Mouse (Mus musculus) CH12.LX (cell line): ENCODE measurements around the gene Rhoa. TPM values are rescaled to one million over a fixed set of nuclear protein-coding genes. Genes with fewer than 3 reads are reported as not detected.

Source experiments
- DNase-seq: peaks from one replicate; pipeline ENCODE4 v3.0.0-alpha.2; 2013; ENCODE audit errors: extremely low read depth
- H3K27ac ChIP-seq: 2 replicates; pipeline ENCODE4 v1.5.1; 2012; ENCODE audit warnings: low read depth, mild to moderate bottlenecking, control low read depth, moderate library complexity; ENCODE audit not compliant: insufficient read depth
- H3K27me3 ChIP-seq: replicated peaks from 2 replicates; pipeline ENCODE3; 2012; ENCODE audit warnings: inconsistent platforms
- H3K36me3 ChIP-seq, 2 experiments: replicated peaks in 1 of 2; 2 replicates each; pipeline versions ENCODE3 to v1.6.1; 2012; ENCODE audit warnings: inconsistent platforms in 1 of 2, low read length in 1 of 2, mild to moderate bottlenecking in 1 of 2, mixed read lengths in 1 of 2, moderate library complexity in 1 of 2; ENCODE audit not compliant: control insufficient read depth in 1 of 2, insufficient read depth in 1 of 2
- H3K4me1 ChIP-seq, 2 experiments: 2 replicates each; pipeline ENCODE4 v1.6.1; 2012; ENCODE audit warnings: inconsistent platforms in 1 of 2, moderate library complexity in 1 of 2; ENCODE audit not compliant: insufficient read depth in 2 of 2, control insufficient read depth in 1 of 2
- H3K4me2 ChIP-seq: 2 replicates; pipeline ENCODE4 v1.6.1; 2012; ENCODE audit warnings: low read depth, mild to moderate bottlenecking, control low read depth; ENCODE audit not compliant: poor library complexity, insufficient read depth, severe bottlenecking
- H3K4me3 ChIP-seq, 3 experiments: fragments of 150-350 bp in 1 of 3; sonication (generic) in 1 of 3; replicated peaks in 1 of 3; 2 replicates each; pipeline versions ENCODE3 to v1.5.1; 2011 to 2012; ENCODE audit warnings: low read depth in 2 of 3, low read length in 2 of 3, mild to moderate bottlenecking in 2 of 3, moderate library complexity in 2 of 3, control low read depth in 1 of 3, improper control_type of control experiment in 1 of 3, inconsistent platforms in 1 of 3, mixed read lengths in 1 of 3; ENCODE audit not compliant: poor library complexity in 1 of 3
- H3K79me2 ChIP-seq: replicated peaks from 2 replicates; pipeline ENCODE4 v1.6.1; 2012; ENCODE audit warnings: mild to moderate bottlenecking, moderate library complexity; ENCODE audit not compliant: control insufficient read depth, poor library complexity, insufficient read depth, severe bottlenecking; ENCODE audit errors: extremely low read depth
- H3K9ac ChIP-seq: 2 replicates; pipeline ENCODE4 v1.6.1; 2012; ENCODE audit warnings: low read depth, mild to moderate bottlenecking, control low read depth, moderate library complexity; ENCODE audit not compliant: insufficient read depth
- H3K9me3 ChIP-seq: replicated peaks from 2 replicates; pipeline ENCODE3; 2012; ENCODE audit warnings: low read length, inconsistent platforms, mixed read lengths
- CHD1 ChIP-seq: IDR thresholded peaks from 2 replicates; pipeline ENCODE4 v1.6.1; 2012; ENCODE audit warnings: low read depth, low read length, improper control_type of control experiment, inconsistent platforms
- CHD2 ChIP-seq: IDR thresholded peaks from 2 replicates; pipeline ENCODE4 v1.6.1; 2011; ENCODE audit warnings: low read length, improper control_type of control experiment
- EP300 ChIP-seq: IDR thresholded peaks from 2 replicates; pipeline ENCODE4 v1.6.1; 2011; ENCODE audit warnings: low read length, improper control_type of control experiment
- HCFC1 ChIP-seq: IDR thresholded peaks from 2 replicates; pipeline ENCODE4 v1.6.1; 2012; ENCODE audit warnings: low read depth, mild to moderate bottlenecking, inconsistent platforms, low read length, improper control_type of control experiment
- JUN ChIP-seq: IDR thresholded peaks from 2 replicates; pipeline ENCODE4 v1.6.1; 2011; ENCODE audit warnings: low read depth, mild to moderate bottlenecking, low read length, improper control_type of control experiment, moderate library complexity; ENCODE audit not compliant: insufficient read depth
- JUND ChIP-seq: conservative IDR thresholded peaks from 2 replicates; pipeline ENCODE4 v1.6.1; 2011; ENCODE audit warnings: low read depth, low read length, improper control_type of control experiment
- MAX ChIP-seq: IDR thresholded peaks from 2 replicates; pipeline ENCODE4 v1.6.1; 2011; ENCODE audit warnings: low read length, improper control_type of control experiment
- MAZ ChIP-seq: IDR thresholded peaks from 2 replicates; pipeline ENCODE4 v1.6.1; 2012; ENCODE audit warnings: low read depth, mild to moderate bottlenecking, inconsistent platforms, low read length, improper control_type of control experiment, moderate library complexity
- MYC ChIP-seq: IDR thresholded peaks from 2 replicates; pipeline ENCODE4 v1.6.1; 2011; ENCODE audit warnings: low read depth, mild to moderate bottlenecking, improper control_type of control experiment, low read length
- RCOR1 ChIP-seq: conservative IDR thresholded peaks from 2 replicates; pipeline ENCODE4 v1.6.1; 2012; ENCODE audit warnings: low read depth, mild to moderate bottlenecking, inconsistent platforms, low read length, improper control_type of control experiment
- SIN3A ChIP-seq: IDR thresholded peaks from 2 replicates; pipeline ENCODE4 v1.6.1; 2012; ENCODE audit warnings: low read length, improper control_type of control experiment, inconsistent platforms
- SMC3 ChIP-seq: IDR thresholded peaks from 2 replicates; pipeline ENCODE4 v1.6.1; 2011; ENCODE audit warnings: low read depth, low read length, improper control_type of control experiment
- TBP ChIP-seq: conservative IDR thresholded peaks from 2 replicates; pipeline ENCODE4 v1.6.1; 2011; ENCODE audit warnings: low read depth, low read length, improper control_type of control experiment
- TCF12 ChIP-seq: IDR thresholded peaks from 2 replicates; pipeline ENCODE4 v1.6.1; 2014; ENCODE audit warnings: low read depth, mild to moderate bottlenecking, inconsistent platforms, low read length, improper control_type of control experiment
- USF2 ChIP-seq: conservative IDR thresholded peaks from 2 replicates; pipeline ENCODE4 v1.6.1; 2011; ENCODE audit warnings: low read depth, low read length, improper control_type of control experiment
- ZKSCAN1 ChIP-seq: IDR thresholded peaks from 2 replicates; pipeline ENCODE4 v1.6.1; 2012; ENCODE audit warnings: low read depth, inconsistent platforms, low read length, improper control_type of control experiment, borderline replicate concordance
- dilution Hi-C: fragments of 300-500 bp; cut with MboI; formaldehyde crosslinking; loops from 2 replicates; pipeline ENCODE4 v1.14.3; 2020; ENCODE audit warnings: low sequenced_read_pairs; ENCODE audit not compliant: extremely low pct_unique_long_range_greater_than_20kb, extremely low pct_ligation_motif_present
- in situ Hi-C: fragments of 300-500 bp; cut with MboI; formaldehyde crosslinking; loops from 3 replicates; pipeline ENCODE4 v1.14.3; 2019; ENCODE audit warnings: low sequenced_read_pairs, low pct_ligation_motif_present, low pct_unique_long_range_greater_than_20kb, mixed read lengths
- polyA plus RNA-seq: library from polyadenylated mRNA; unstranded; fragments of >175 nt; gene quantifications from 2 replicates; pipeline ENCODE4 v1.2.1, GENCODE M21; 2012; ENCODE audit warnings: low read depth; ENCODE audit not compliant: insufficient read length
- total RNA-seq, 2 experiments: library from RNA; depleted of rRNA; stranded (reverse); fragments of 300-350 nt in 1 of 2; fragments of >200 nt in 1 of 2; gene quantifications; 2 replicates each; pipeline ENCODE4 v1.2.3; 2012 to 2014

The Rhoa gene
- total and polyA plus RNA-seq, 3 experiments = 84.0 to 308 (median 243) TPM

DNA sequence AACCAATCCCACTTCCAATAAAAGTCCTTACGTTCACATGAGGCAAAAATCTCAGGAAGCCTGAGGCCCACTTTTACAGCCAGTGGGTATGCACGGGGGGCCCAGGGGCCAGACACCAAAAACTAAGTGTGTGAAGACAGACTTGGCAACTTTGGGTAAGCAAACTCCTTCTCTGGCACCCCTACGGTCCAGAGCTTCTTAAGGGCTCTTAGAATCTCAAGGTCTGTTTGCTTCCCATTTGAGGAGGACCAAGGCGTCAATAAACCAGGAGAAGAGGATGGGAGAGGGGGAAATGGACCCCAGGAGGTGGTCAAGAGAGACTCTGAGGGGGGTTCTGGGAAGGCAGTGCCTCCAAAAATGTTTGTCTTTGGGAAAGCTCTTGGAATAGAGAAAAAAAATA, 32.4 kb upstream of the Rhoa start:
- Histone ChIP-seq H3K27me3 (peaks cover 45% of the 10 kb centered on the region), H3K4me3 (no peak overlapping the region), H3K36me3 (no peaks in the 10 kb centered on the region), H3K4me2 (no peak overlapping the region), H3K9me3 (no peaks in the 10 kb centered on the region), H3K9ac (no peak overlapping the region), H3K27ac (no peak overlapping the region), H3K79me2 (no peaks in the 10 kb centered on the region), H3K4me1 (0 out of 4 replicates have a peak, but pooled peaks cover 0 to 2% of the 10 kb centered on the region in 2 experiments)
- no peak for DNase-seq
- in situ Hi-C loops (loop anchor here (5.0 kb wide), 1 partner anchor 71 kb away; no protein-coding TSS in a partner anchor), dilution Hi-C loops (no loop called here)
- TF ChIP-seq USF2 (no peak), SMC3 (no peak), MAZ (no peak), CHD1 (no peak), RCOR1 (no peak), MYC (no peak), HCFC1 (no peak), JUN (no peak), TBP (no peak), TCF12 (no peak), MAX (no peak), CHD2 (no peak), EP300 (no peak), SIN3A (no peak), ZKSCAN1 (no peak), JUND (no peak)

DNA sequence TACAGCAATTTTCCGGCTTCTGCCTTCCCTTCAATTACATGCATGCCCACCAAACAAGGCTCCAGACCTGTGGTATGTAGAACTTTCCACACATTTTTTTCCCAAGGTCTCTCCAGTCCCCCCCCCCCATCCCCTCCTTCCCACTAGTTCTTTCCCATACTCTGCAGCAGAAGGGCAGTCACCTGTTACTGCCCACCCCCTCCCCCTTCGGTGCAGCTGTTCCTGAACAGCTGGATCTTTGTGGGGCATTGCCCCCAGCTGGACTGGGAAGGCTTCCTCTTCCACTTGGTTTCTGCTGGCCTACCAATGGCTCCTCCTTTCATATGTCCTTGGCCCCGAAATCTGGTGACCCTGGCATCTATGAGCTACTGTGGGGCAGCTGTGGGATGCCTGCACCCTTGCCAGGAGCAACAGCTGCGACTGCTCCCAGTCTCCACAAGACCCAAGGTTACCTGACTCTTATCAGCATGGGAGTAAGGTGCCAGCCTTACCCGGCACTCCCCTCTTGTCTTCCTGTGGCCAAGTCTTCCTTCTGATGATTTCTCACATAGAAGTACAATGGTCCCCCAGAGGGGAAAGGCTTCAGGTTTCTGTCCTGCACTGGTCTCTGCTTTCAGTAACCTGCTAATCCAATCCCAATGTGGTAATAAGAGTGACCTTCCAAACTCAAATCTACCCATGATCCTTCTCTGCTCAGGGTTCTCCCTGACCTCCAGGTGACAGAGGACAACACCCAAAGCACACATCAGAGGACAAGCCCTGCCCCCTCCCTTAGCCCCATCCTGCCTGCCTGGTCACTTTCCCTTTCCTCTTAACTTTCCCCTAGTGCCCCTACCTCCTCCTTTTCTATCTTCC, 31.2 kb upstream of the Rhoa start:
- no peak for DNase-seq
- dilution Hi-C loops = no loop called here

More for the DNA sequence above, 31.2 kb upstream of the Rhoa start:
- peaks cover 40% of the 10 kb centered on the region for H3K27me3 ChIP-seq
- no peak overlapping the region for H3K9ac ChIP-seq
- H3K9me3 ChIP-seq = no peaks in the 10 kb centered on the region
- no peaks in the 10 kb centered on the region for H3K79me2 ChIP-seq
- H3K36me3 ChIP-seq = no peaks in the 10 kb centered on the region
- H3K27ac ChIP-seq = no peak overlapping the region
- no peaks in the 10 kb centered on the region for H3K4me1 ChIP-seq
- H3K4me3 ChIP-seq = no peak overlapping the region
- in situ Hi-C loops = loop anchor here (5.0 kb wide), 1 partner anchor 72 kb away; no protein-coding TSS in a partner anchor
- TF ChIP-seq CHD1 = no peak
- TF ChIP-seq, all 38 proteins: peak for 0
- no peak overlapping the region for H3K4me2 ChIP-seq
